Mouse (Mus musculus): ENCODE measurements around the gene Ddah1. TPM values are rescaled to one million over a fixed set of nuclear protein-coding genes. Genes with fewer than 3 reads are reported as not detected.

Gene Ddah1
- total and polyA plus RNA-seq, 2 experiments from 2014 or later: 8.1 to 12.4 TPM

DNA sequence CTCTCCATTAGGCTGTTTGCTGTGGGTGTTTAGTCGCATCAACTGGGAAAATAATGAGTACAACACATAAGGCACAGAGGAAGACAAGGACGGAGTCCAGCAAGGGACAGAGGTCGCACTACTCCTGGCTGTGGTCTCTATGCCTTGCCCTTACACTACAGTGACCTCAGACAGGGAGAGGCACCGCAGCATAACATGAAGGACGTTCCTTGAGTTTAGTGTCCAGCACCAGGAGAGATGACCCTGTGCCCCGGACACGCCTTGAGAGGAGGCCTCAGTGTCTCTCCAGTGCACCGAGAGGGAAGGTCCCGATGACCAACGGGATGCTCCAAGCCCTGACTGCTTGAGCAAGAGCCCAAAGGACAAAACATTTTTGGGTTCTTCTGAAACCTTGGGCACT is 39.6 kb downstream of the Ddah1 start:
- Histone ChIP-seq H3K4me1 (ENCODE audit: control insufficient read depth, insufficient read depth) (peaks cover 13% of the 10 kb centered on the region), H3K27ac (ENCODE audit: low read depth) (no peak overlapping the region), H3K4me2 (ENCODE audit: low read depth, low read length) (no peak overlapping the region), H3K27me3 (ENCODE audit: control insufficient read depth, insufficient read depth, low read length) (no peaks in the 10 kb centered on the region), H3K4me3 (ENCODE audit: low read depth, low read length) (no peak overlapping the region), H3K9ac (replicated peaks; ENCODE audit: low read depth, low read length) (no peak overlapping the region), H3K36me3 (replicated peaks; ENCODE audit: control insufficient read depth, insufficient read depth, low read length) (no peaks in the 10 kb centered on the region), H3K9me3 (replicated peaks; ENCODE audit: control insufficient read depth, low read length) (peaks cover 4% of the 10 kb centered on the region; the same call in 1 of the 2 replicates)
- ATAC-seq (ENCODE audit: insufficient read depth, low read depth): no peak
- TF ChIP-seq EP300 (IDR thresholded peaks at IDR 0.05; ENCODE audit: low read depth) (no peak), CTCF (IDR thresholded peaks at IDR 0.05; ENCODE audit: low read depth) (no peak)
- DNase-seq (ENCODE audit: low spot score): no peak
- 57% methylated on average over 10 of the region's 10 CpGs for WGBS

DNA sequence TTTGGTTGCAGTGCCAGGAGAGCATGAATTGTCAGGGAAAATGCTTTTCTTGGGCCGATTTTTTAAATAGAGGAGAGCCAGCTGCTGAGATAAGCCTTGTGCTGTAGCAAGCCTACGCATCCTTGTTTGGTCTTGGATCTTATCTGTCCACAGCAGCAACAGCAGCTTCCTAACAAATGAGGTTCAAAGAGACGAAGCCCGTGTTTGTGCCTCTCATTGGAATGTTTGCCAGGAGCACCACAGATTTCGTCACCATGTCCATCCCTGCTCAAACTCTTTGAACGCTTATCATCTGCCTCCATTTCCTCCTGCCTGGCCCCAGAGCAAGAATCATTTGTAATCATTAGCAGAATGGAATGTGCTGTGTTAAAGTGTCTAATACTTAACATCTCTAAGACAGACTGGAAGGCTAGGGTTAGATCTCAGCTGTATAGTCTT is 40.3 kb downstream of the Ddah1 start:
- peaks cover 13% of the 10 kb centered on the region for H3K4me1 ChIP-seq (ENCODE audit: control insufficient read depth, insufficient read depth)
- WGBS: 13% methylated on average over 6 of the region's 6 CpGs
- H3K4me2 ChIP-seq (ENCODE audit: low read depth, low read length): no peak overlapping the region
- no peaks in the 10 kb centered on the region for H3K27me3 ChIP-seq (ENCODE audit: control insufficient read depth, insufficient read depth, low read length)
- H3K4me3 ChIP-seq (ENCODE audit: low read depth, low read length): no peak overlapping the region
- peak; percentile 55 for ATAC-seq (ENCODE audit: insufficient read depth, low read depth)
- peaks cover 2% of the 10 kb centered on the region; the same call in 1 of the 2 replicates for H3K9me3 ChIP-seq (replicated peaks; ENCODE audit: control insufficient read depth, low read length)
- TF ChIP-seq EP300 (IDR thresholded peaks at IDR 0.05; ENCODE audit: low read depth) (no peak), CTCF (IDR thresholded peaks at IDR 0.05; ENCODE audit: low read depth) (no peak)
- no peak overlapping the region for H3K9ac ChIP-seq (replicated peaks; ENCODE audit: low read depth, low read length)
- no peak overlapping the region for H3K27ac ChIP-seq (ENCODE audit: low read depth)
- H3K36me3 ChIP-seq (replicated peaks; ENCODE audit: control insufficient read depth, insufficient read depth, low read length): no peaks in the 10 kb centered on the region
- peak; percentile 49 for DNase-seq (ENCODE audit: low spot score)

DNA sequence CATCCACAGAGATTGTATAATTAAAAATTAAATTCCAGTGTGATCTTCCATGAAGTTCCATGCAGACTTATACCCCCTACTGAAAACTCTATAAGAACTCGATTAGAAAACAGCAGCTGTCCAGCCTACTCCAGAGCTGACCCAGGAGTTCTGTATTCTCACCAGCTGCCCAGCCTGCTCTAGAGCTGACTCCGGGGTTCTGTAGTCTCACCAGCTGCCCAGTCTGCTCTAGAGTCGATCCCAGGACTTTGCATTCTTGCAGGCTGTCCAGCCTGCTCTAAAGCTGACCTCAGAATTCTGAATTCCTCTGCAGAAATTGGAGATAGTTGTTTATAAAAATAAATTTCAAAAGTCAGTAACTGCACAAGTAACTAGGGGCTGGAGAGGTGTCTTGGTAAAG is 40.9 kb downstream of the Ddah1 start:
- 24% methylated on average over 3 of the region's 3 CpGs for WGBS

DNA sequence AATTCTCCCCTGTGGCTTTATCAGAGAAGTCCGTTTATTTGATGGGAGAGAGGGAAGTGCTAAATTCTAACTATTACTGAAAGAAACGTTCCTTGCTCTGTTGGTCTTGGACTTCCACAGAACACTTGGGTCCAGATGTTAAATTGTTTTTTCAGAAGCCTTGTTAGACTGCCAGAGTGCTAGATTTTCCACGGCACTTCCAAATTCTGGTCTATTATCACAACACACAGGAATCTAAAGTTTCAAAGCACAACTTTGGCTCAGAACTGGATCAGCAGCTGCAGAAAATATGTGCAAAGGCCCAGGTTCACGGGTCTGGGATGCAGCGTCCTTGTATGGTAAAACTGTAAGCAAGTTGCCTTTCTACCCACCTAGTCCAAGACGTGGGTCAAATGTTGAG is 43.6 kb downstream of the Ddah1 start:
- DNase-seq (ENCODE audit: low spot score): no peak

More for the DNA sequence above, 40.9 kb downstream of the Ddah1 start:
- TF ChIP-seq CTCF (IDR thresholded peaks at IDR 0.05; ENCODE audit: low read depth): no peak
- TF ChIP-seq EP300 (IDR thresholded peaks at IDR 0.05; ENCODE audit: low read depth): no peak
- Histone ChIP-seq H3K36me3 (replicated peaks; ENCODE audit: control insufficient read depth, insufficient read depth, low read length) (no peaks in the 10 kb centered on the region), H3K27ac (ENCODE audit: low read depth) (no peak overlapping the region), H3K9me3 (replicated peaks; ENCODE audit: control insufficient read depth, low read length) (no peaks in the 10 kb centered on the region), H3K4me2 (ENCODE audit: low read depth, low read length) (no peak overlapping the region), H3K4me3 (ENCODE audit: low read depth, low read length) (no peak overlapping the region), H3K4me1 (ENCODE audit: control insufficient read depth, insufficient read depth) (peaks cover 13% of the 10 kb centered on the region), H3K9ac (replicated peaks; ENCODE audit: low read depth, low read length) (no peak overlapping the region), H3K27me3 (ENCODE audit: control insufficient read depth, insufficient read depth, low read length) (no peaks in the 10 kb centered on the region)
- ATAC-seq (ENCODE audit: insufficient read depth, low read depth): no peak
- DNase-seq (ENCODE audit: low spot score): no peak

DNA sequence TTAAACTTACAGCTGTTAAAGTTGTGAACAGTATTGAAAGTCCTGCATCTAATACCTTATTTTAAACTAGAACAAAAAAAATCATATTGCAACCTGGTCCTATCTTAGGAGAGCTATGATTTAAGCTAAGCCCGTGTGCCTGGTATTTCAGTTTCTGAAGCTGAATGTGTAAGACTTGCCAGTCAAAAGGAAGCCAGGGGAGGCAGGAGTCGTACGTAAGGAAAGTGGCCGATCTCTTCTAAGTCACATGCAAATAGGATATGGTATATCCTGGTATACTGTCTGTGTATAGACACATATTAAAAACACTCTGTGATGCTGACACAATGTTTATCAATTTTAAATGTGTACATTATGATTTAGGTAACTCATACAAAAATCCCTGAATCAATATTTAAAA is 47.4 kb downstream of the Ddah1 start:
- Histone ChIP-seq H3K4me3 (ENCODE audit: low read depth, low read length) (no peak overlapping the region), H3K9ac (replicated peaks; ENCODE audit: low read depth, low read length) (no peak overlapping the region), H3K36me3 (replicated peaks; ENCODE audit: control insufficient read depth, insufficient read depth, low read length) (no peaks in the 10 kb centered on the region), H3K27ac (ENCODE audit: low read depth) (no peak overlapping the region), H3K9me3 (replicated peaks; ENCODE audit: control insufficient read depth, low read length) (no peaks in the 10 kb centered on the region), H3K4me2 (ENCODE audit: low read depth, low read length) (no peak overlapping the region), H3K27me3 (ENCODE audit: control insufficient read depth, insufficient read depth, low read length) (no peaks in the 10 kb centered on the region), H3K4me1 (ENCODE audit: control insufficient read depth, insufficient read depth) (no peaks in the 10 kb centered on the region)
- 65% methylated on average over 4 of the region's 4 CpGs for WGBS
- TF ChIP-seq EP300 (IDR thresholded peaks at IDR 0.05; ENCODE audit: low read depth) (no peak), CTCF (IDR thresholded peaks at IDR 0.05; ENCODE audit: low read depth) (no peak)
- DNase-seq (ENCODE audit: low spot score) (no peak), ATAC-seq (ENCODE audit: insufficient read depth, low read depth) (no peak)

More for the DNA sequence above, 43.6 kb downstream of the Ddah1 start:
- Histone ChIP-seq H3K4me1 (ENCODE audit: control insufficient read depth, insufficient read depth) (peaks cover 13% of the 10 kb centered on the region), H3K4me3 (ENCODE audit: low read depth, low read length) (no peak overlapping the region), H3K9ac (replicated peaks; ENCODE audit: low read depth, low read length) (no peak overlapping the region), H3K36me3 (replicated peaks; ENCODE audit: control insufficient read depth, insufficient read depth, low read length) (no peaks in the 10 kb centered on the region), H3K27me3 (ENCODE audit: control insufficient read depth, insufficient read depth, low read length) (no peaks in the 10 kb centered on the region), H3K9me3 (replicated peaks; ENCODE audit: control insufficient read depth, low read length) (no peaks in the 10 kb centered on the region), H3K27ac (ENCODE audit: low read depth) (no peak overlapping the region), H3K4me2 (ENCODE audit: low read depth, low read length) (no peak overlapping the region)
- TF ChIP-seq CTCF (IDR thresholded peaks at IDR 0.05; ENCODE audit: low read depth) (no peak), EP300 (IDR thresholded peaks at IDR 0.05; ENCODE audit: low read depth) (no peak)
- ATAC-seq (ENCODE audit: insufficient read depth, low read depth): no peak
- WGBS: 66% methylated on average over 6 of the region's 6 CpGs

DNA sequence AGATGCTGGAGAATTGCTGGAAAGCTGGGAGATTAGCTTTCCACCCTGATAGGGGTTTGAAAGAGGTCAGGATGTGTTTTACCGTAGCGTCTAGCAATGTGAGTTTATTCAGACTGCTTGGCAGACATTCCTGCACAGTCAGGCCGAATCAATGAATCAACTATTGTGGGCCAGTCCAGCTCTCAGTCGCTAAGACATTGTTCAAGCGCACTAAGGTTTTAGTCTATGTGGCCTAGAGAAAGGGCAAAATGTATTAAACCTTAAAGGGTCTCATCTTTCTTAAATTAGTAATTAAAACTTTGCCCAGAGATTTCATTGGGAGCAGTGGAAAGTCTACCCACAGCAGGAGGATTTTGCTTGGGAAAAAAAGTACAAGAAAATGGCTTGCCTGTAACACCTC is 48.0 kb downstream of the Ddah1 start:
- H3K4me2 ChIP-seq (ENCODE audit: low read depth, low read length): no peak overlapping the region
- no peak overlapping the region for H3K4me3 ChIP-seq (ENCODE audit: low read depth, low read length)
- WGBS: 48% methylated on average over 5 of the region's 5 CpGs
- H3K9me3 ChIP-seq (replicated peaks; ENCODE audit: control insufficient read depth, low read length): no peaks in the 10 kb centered on the region
- H3K4me1 ChIP-seq (ENCODE audit: control insufficient read depth, insufficient read depth): no peaks in the 10 kb centered on the region
- DNase-seq (ENCODE audit: low spot score) (no peak), ATAC-seq (ENCODE audit: insufficient read depth, low read depth) (no peak)
- TF ChIP-seq CTCF (IDR thresholded peaks at IDR 0.05; ENCODE audit: low read depth): no peak
- TF ChIP-seq EP300 (IDR thresholded peaks at IDR 0.05; ENCODE audit: low read depth): no peak
- H3K36me3 ChIP-seq (replicated peaks; ENCODE audit: control insufficient read depth, insufficient read depth, low read length): no peaks in the 10 kb centered on the region
- H3K27ac ChIP-seq (ENCODE audit: low read depth): no peak overlapping the region
- no peaks in the 10 kb centered on the region for H3K27me3 ChIP-seq (ENCODE audit: control insufficient read depth, insufficient read depth, low read length)
- H3K9ac ChIP-seq (replicated peaks; ENCODE audit: low read depth, low read length): no peak overlapping the region

Data from heart, postnatal 0 days (tissue).